In genomic region chr11:49744981-49745380, GRCm38 (mm10) we compare ENCODE assay signal across 16 mouse cellular contexts.
"Had no signal": no experiment of that assay in that cellular context is flagged by ENCODE, and none has a peak within 500 bp of the region (broad histone marks: within the 10 kb centered on the region; RNA-seq: fewer than 3 reads in every experiment).

No protein-coding gene starts in this region.

- DNase-seq: cerebellum, adult 8-10 months; cerebellum, adult 9-11 months; cerebellum, postnatal 36 days; embryo, embryonic 11 days; forebrain, postnatal 0 days; gastrocnemius, adult 2 months; gastrocnemius, postnatal 10 days; gastrocnemius, postnatal 14 days; gastrocnemius, postnatal 25 days; gastrocnemius, postnatal 36 days; heart, adult 11 months; heart, adult 18-20 months; heart, adult 2 months had no signal

- ATAC-seq: forebrain, embryonic 13.5 days; forebrain, embryonic 14.5 days; forebrain, embryonic 15.5 days; forebrain, postnatal 0 days had no signal
